Mouse (Mus musculus) hindbrain, embryonic 14.5 days (tissue): Measurements from ENCODE around the gene Kcng4. TPM values are rescaled to one million over a fixed set of nuclear protein-coding genes. Genes with fewer than 3 reads are reported as not detected.

Experiments used
- ATAC-seq: fragments of 200-750 bp; cut with Nextera tagmentation; 2 replicates; pipeline ENCODE4 v1.8.0; 2017; ENCODE audit warnings: moderate number of reproducible peaks, mild to moderate bottlenecking, moderate TSS enrichment, moderate library complexity; ENCODE audit not compliant: low FRiP score
- DNase-seq: peaks from one replicate; pipeline ENCODE4 v3.0.0-alpha.2; 2015; ENCODE audit warnings: low spot score
- H3K27ac ChIP-seq: fragments of 300-500 bp; sonication (generic); 2 replicates; pipeline ENCODE4 v1.5.1; 2014; ENCODE audit warnings: mild to moderate bottlenecking, moderate library complexity
- H3K27me3 ChIP-seq: fragments of 300-500 bp; sonication (generic); 2 replicates; pipeline ENCODE4 v1.6.1; 2014; ENCODE audit warnings: mild to moderate bottlenecking, low read length, mixed read lengths; ENCODE audit not compliant: control insufficient read depth, insufficient read depth
- H3K36me3 ChIP-seq: fragments of 300-500 bp; sonication (generic); replicated peaks from 2 replicates; pipeline ENCODE4 v1.6.1; 2014; ENCODE audit not compliant: control insufficient read depth, insufficient read depth
- H3K4me1 ChIP-seq: fragments of 300-500 bp; sonication (generic); replicated peaks from 2 replicates; pipeline ENCODE4 v1.6.1; 2014; ENCODE audit warnings: antibody characterized with exemption, low read length, mixed read lengths; ENCODE audit not compliant: control insufficient read depth, insufficient read depth
- H3K4me2 ChIP-seq: fragments of 300-500 bp; sonication (generic); replicated peaks from 2 replicates; pipeline ENCODE4 v1.6.1; 2014; ENCODE audit warnings: mild to moderate bottlenecking, moderate library complexity
- H3K4me3 ChIP-seq: fragments of 300-500 bp; sonication (generic); replicated peaks from 2 replicates; pipeline ENCODE4 v1.5.1; 2014; ENCODE audit warnings: mild to moderate bottlenecking, low read length
- H3K9ac ChIP-seq: fragments of 300-500 bp; sonication (generic); 2 replicates; pipeline ENCODE4 v1.6.1; 2014
- H3K9me3 ChIP-seq: fragments of 300-500 bp; sonication (generic); 2 replicates; pipeline ENCODE4 v1.6.1; 2016; ENCODE audit warnings: low read length; ENCODE audit not compliant: control insufficient read depth
- WGBS: fragments of 180-500 bp; shearing (Covaris S2); extraction: QIAGEN DNeasy Blood & Tissue Kit; methylation state at CpG from one replicate; pipeline ENCODE4 v1.1.7; 2014; 5-methylcytosine and 5-hydroxymethylcytosine counted together
- polyA plus RNA-seq: library from polyadenylated mRNA; unstranded; fragments of >200 nt; fragmentation: Nextera tagmentation; extraction: Ambion mirVana; gene quantifications from 2 replicates; pipeline ENCODE4 v1.2.1, GENCODE M21; 2014

Kcng4 gene
- 0.09 and 0.16 TPM in 2 replicates for polyA plus RNA-seq

DNA sequence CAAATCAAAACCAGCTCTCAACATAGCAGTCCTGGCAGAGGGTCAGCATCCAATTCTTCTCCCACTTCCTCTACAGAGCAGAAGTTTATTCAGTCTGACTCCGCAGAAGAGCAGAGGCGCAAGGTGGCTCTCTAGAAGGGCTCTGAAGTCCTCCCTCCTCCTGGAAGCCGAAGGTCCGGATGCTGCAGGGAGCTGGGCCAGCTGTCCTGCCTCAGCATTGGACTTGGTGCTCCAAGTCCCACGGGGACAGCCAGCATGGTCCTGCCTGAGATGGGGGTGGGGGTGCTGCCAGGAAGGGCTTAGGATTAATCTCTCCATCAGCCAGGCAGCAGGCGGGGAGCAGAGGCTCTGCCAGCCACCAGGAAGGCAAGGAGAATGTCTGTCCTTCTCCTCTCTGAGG is at the start of gene Kcng4:
Gene Kcng4 (minus strand): TSS at position 303 of the 400 bp plus-strand sequence.
- no peak within 1 kb of the TSS for H3K9ac ChIP-seq
- H3K27me3 ChIP-seq = peaks cover 12% of the 10 kb centered on the region
- DNase-seq (no peak), ATAC-seq (no peak)
- H3K36me3 ChIP-seq = no peaks in the 10 kb centered on the region
- H3K9me3 ChIP-seq = no peaks in the 10 kb centered on the region
- H3K27ac ChIP-seq = no peak within 1 kb of the TSS
- peaks cover 5% of the 10 kb centered on the region; the same call in 1 of the 2 replicates for H3K4me1 ChIP-seq
- 34% methylated on average over 6 of the region's 6 CpGs for WGBS
- no peak within 1 kb of the TSS for H3K4me3 ChIP-seq
- no peak within 1 kb of the TSS for H3K4me2 ChIP-seq

DNA sequence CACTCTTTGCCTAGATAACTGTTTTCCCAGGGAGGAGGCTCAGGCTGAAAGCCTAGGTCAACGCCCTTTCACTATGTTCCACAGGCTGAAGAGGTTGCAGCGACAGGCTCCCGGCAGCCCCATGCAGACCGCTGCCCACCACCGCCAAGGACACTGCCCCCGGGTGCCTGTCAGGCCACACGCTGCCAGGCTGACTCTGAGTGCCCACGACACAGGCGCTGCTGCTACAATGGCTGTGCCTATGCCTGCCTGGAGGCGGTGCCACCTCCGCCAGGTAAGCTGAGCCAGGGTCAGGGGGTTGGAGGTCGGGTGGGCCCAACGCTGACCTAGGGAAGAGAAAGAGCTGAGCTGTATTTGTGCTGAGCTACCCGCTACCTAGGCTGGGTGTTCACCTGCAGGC is 43.7 kb upstream of the Kcng4 start:
- Histone ChIP-seq H3K9me3 (no peaks in the 10 kb centered on the region), H3K27ac (no peak overlapping the region), H3K9ac (no peak overlapping the region), H3K27me3 (no peaks in the 10 kb centered on the region), H3K4me2 (no peak overlapping the region), H3K36me3 (no peaks in the 10 kb centered on the region), H3K4me1 (no peaks in the 10 kb centered on the region), H3K4me3 (no peak overlapping the region)
- WGBS = 63% methylated on average over 14 of the region's 14 CpGs
- DNase-seq (no peak), ATAC-seq (no peak)

DNA sequence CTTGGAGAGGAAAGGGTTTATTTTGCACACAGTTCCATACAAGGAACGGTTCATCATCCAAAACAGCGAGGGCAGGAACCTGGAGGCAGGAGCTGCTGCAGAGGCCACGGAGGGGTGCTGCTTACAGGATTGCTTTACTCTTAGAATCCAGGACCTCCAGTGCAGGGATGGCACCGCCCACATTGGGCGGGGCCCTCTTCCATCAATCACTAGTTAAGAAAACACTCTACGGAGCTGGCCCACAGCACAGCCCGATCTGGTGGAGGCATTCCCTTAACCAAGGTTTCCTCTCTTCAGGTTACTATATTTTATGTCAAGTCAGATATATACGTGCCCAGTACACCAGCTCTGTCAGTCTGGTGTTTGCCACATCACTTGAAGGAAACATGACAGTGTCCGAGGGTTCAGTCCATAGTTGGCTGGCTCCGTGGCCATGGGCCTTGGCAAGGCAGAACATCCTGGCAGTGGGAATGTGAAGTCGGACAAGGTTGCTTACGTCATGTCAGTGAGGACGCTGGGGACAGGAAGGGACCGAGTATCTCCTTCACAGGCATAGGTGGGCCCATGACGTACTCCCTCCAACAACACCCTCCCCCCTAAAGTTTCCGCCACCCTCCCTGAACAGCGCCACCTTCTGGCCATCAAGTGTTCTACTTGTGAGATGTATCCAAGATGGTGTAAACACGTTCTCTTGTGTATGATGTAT is 42.8 kb upstream of the Kcng4 start:
- Histone ChIP-seq H3K4me2 (0 out of 2 replicates have a peak overlapping the region, but pooled peaks have one; percentile 30), H3K27me3 (no peaks in the 10 kb centered on the region)
- no peak for ATAC-seq

DNA sequence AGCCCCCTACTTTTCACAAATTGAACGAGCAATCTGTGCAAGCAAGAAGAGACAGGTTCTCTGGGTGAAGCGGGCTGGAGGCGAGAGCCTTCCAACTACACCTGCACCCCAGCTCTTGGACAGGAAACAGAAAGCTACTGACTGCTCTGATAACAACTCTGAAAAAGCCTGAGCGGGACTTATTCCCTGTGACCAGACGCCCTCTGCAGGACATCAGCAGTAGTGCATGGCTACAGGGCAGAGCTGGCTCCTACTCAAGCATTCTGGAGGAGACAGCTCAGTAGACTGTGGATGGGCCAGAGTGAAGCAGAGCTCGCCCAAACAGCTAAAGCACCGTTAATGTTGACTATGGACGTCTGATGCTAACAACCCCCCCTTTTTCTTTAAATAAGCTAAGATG is 40.9 kb upstream of the Kcng4 start:
- Histone ChIP-seq H3K27me3 (no peaks in the 10 kb centered on the region), H3K4me1 (no peaks in the 10 kb centered on the region), H3K36me3 (no peaks in the 10 kb centered on the region), H3K4me3 (no peak overlapping the region), H3K4me2 (no peak overlapping the region), H3K9ac (no peak overlapping the region), H3K27ac (no peak overlapping the region), H3K9me3 (no peaks in the 10 kb centered on the region)
- ATAC-seq (peak; percentile 52; the same call in 1 of the 2 replicates), DNase-seq (peak; percentile 97)
- WGBS = 24% methylated on average over 8 of the region's 8 CpGs

More for the DNA sequence above, 42.8 kb upstream of the Kcng4 start:
- Histone ChIP-seq H3K4me3 (no peak overlapping the region), H3K27ac (no peak overlapping the region), H3K9ac (no peak overlapping the region), H3K9me3 (no peaks in the 10 kb centered on the region), H3K36me3 (no peaks in the 10 kb centered on the region), H3K4me1 (no peaks in the 10 kb centered on the region)
- 7% methylated on average over 18 of the region's 18 CpGs for WGBS
- DNase-seq = no peak

DNA sequence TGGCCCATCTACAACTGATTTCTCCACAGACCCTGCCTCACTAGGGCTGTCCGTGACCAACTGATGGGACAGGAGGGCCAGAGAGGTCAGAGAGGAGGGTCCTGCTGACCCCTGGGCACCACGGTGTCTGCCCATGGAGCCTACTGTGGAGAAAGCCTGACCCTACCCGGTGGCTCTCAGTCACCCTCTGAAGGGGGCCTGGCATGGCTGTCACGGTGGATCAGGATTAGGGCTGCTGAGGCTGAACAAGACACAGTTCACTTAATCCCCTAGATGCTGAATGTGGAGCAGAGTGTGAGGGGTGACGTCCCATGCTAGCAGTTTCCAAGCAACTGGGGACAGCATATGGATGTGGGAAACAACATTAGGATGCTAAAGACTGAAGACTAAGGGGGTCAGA is 40.0 kb upstream of the Kcng4 start:
- no peaks in the 10 kb centered on the region for H3K36me3 ChIP-seq
- no peak overlapping the region for H3K27ac ChIP-seq
- H3K4me2 ChIP-seq = no peak overlapping the region
- WGBS = 60% methylated on average over 5 of the region's 5 CpGs
- ATAC-seq (no peak), DNase-seq (no peak)
- H3K27me3 ChIP-seq = no peaks in the 10 kb centered on the region
- H3K4me3 ChIP-seq = no peak overlapping the region
- no peaks in the 10 kb centered on the region for H3K4me1 ChIP-seq
- H3K9ac ChIP-seq = no peak overlapping the region
- no peaks in the 10 kb centered on the region for H3K9me3 ChIP-seq

DNA sequence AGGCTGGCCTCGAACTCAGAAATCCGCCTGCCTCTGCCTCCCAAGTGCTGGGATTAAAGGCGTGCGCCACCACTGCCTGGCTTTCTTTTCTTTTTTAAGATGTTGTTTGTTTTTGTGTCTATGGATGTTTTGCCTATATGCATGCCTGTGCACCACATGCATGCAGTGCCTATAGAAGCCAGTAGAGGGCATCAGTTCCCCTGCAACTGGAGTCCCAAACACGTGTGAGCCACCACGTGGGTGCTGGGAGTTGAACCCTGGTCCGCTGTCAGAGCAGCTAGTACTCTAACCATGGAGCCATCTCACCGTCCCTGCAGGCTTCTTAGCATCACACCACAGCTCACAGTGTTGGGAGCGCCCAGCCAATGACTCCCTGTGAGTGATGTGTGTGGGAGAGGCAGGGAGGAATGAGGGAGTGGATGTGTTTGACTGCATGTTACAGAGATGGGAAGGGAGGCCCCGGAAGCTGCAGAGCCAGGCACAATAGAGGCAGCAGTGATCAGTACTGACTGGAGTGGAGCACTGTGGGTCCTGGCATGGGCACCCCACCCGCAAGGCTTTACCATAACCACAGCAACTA is 38.6 kb upstream of the Kcng4 start:
- Histone ChIP-seq H3K4me3 (no peak overlapping the region), H3K36me3 (no peaks in the 10 kb centered on the region), H3K27ac (no peak overlapping the region), H3K4me1 (no peaks in the 10 kb centered on the region), H3K9me3 (no peaks in the 10 kb centered on the region), H3K9ac (no peak overlapping the region), H3K27me3 (no peaks in the 10 kb centered on the region), H3K4me2 (no peak overlapping the region)
- 85% methylated on average over 10 of the region's 11 CpGs for WGBS
- DNase-seq (no peak), ATAC-seq (no peak)

DNA sequence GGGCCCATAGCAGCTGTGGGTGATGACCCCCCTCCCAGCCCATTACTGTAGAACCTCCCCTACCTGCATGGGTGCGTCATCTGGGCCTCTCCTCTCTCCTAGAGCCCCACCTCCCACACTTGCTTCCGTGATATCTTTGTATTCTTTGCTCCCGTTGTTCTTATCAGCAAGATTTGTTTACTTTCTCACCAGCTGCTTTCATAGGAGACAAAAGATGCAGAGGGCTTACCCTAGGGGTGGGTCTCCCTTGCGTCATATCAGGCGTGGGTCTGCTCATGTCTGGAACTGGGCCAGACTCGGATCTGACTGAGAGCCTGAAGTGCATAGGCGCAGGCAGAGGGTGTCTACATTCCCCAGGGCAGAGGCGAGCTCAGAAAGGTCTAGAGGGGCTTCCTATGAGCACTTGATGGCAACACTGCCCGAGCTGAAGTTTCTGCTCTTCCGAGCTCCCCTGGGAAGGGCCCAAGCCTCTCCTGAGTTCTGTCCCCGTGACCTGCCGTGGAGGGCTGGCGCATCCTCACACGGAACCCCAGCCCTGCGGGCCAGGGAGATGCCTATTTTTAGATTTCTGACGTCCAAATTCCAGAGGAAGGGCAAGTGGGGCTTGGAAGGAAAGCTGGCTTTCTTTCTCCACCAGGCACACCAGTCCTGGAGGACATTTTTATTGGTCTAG is 35.1 kb upstream of the Kcng4 start:
- Histone ChIP-seq H3K4me2 (no peak overlapping the region), H3K27ac (no peak overlapping the region), H3K4me3 (no peak overlapping the region), H3K27me3 (no peaks in the 10 kb centered on the region), H3K9ac (no peak overlapping the region), H3K36me3 (no peaks in the 10 kb centered on the region), H3K4me1 (no peaks in the 10 kb centered on the region), H3K9me3 (no peaks in the 10 kb centered on the region)
- WGBS = 66% methylated on average over 16 of the region's 16 CpGs
- DNase-seq (no peak), ATAC-seq (no peak)

DNA sequence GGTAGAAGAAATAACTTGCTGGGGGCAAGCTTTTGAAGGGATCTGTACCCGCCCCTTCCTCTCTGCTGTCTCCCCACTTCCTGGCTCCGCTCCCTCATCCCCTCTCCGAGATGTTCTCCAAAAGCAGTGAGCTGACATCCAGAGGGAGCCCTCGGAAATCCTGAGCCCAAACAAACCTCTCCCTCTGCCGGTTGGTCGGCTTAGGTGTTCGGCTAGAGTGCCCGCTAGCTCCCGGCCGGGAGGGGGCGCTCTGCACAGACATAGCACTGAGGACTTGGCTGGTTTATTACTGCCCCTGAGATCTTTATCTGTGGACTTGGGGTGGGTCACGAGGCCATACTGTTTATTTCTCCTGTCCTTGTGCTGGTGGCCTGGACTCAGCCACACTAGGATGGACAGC is 33.8 kb upstream of the Kcng4 start:
- DNase-seq = no peak
- Histone ChIP-seq H3K36me3 (no peaks in the 10 kb centered on the region), H3K9ac (no peak overlapping the region), H3K4me2 (no peak overlapping the region), H3K27me3 (no peaks in the 10 kb centered on the region), H3K27ac (no peak overlapping the region), H3K9me3 (no peaks in the 10 kb centered on the region), H3K4me1 (no peaks in the 10 kb centered on the region), H3K4me3 (no peak overlapping the region)
- no peak for ATAC-seq
- 64% methylated on average over 12 of the region's 12 CpGs for WGBS

DNA sequence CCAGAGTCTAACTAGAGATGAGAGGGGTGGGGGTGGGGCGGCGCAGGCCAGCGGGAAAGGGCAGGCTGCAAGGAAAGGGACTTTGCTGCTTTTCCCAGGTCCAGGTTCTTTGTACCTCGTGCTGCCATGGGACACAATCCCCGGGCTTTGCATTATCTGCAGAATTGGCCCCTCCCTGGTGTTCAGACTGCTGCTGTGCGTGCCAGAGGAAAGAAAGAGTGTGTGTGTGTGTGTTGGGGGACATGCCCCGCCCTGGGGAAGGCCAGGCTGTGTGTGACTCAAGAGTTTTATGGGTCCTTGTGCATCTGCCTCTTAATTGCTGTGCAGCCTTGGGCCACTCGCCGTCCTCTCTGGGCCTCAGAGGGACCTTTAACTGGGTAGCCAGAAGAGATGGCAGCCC is 33.0 kb upstream of the Kcng4 start:
- H3K4me2 ChIP-seq = no peak overlapping the region
- H3K27ac ChIP-seq = no peak overlapping the region
- H3K9me3 ChIP-seq = no peaks in the 10 kb centered on the region
- ATAC-seq (no peak), DNase-seq (no peak)
- 62% methylated on average over 9 of the region's 9 CpGs for WGBS
- H3K27me3 ChIP-seq = no peaks in the 10 kb centered on the region
- H3K36me3 ChIP-seq = no peaks in the 10 kb centered on the region
- H3K4me3 ChIP-seq = no peak overlapping the region
- H3K4me1 ChIP-seq = no peaks in the 10 kb centered on the region
- H3K9ac ChIP-seq = no peak overlapping the region
